Mouse (Mus musculus): Measurements from ENCODE around the gene Ak9.

Gene Ak9

GRCm38 (mm10) chr10:41303639-41304444 is at the start of gene Ak9:
Gene Ak9 (plus strand): TSS chr10:41303980.
- in situ Hi-C loops (cut with MboI; ENCODE audit: unreplicated experiment in 2 of 2): loop anchor here (5.0 to 10.0 kb wide), 8 partner anchors 73 to 1049 kb away; partner anchors contain the start of genes Cdc40 (in 1 of the 2), Gtf3c6 (in 1 of the 2) and Wasf1 (in 1 of the 2)

- in situ Hi-C loops (cut with MboI; ENCODE audit: unreplicated experiment in 2 of 2): no loop called here
Observed at GRCm38 (mm10) chr10:41260243-41261006, 43.4 kb upstream of the Ak9 start.

GRCm38 (mm10) chr10:41261218-41261617 is 42.6 kb upstream of the Ak9 start:
- in situ Hi-C loops (cut with MboI; ENCODE audit: unreplicated experiment in 2 of 2): no loop called here

DNA sequence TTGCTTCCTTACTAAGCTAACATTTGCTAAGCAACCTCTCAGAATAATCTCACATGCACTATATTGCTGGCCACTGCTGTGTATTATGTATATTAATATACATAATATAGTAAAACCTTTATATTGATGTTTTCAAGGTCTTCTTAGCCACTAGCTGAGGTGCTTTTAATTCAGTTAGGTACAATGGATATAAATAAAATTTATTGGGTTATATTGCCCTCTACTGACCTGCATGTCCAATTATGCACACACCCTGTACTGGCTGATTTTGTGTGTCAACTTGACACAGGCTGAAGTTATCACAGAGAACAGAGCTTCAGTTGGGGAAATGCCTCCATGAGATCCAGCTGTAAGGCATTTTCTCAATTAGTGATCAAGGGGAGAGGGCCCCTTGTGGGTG is 41.9 kb upstream of the Ak9 start:
- in situ Hi-C loops (cut with MboI; ENCODE audit: unreplicated experiment in 2 of 2): no loop called here

DNA sequence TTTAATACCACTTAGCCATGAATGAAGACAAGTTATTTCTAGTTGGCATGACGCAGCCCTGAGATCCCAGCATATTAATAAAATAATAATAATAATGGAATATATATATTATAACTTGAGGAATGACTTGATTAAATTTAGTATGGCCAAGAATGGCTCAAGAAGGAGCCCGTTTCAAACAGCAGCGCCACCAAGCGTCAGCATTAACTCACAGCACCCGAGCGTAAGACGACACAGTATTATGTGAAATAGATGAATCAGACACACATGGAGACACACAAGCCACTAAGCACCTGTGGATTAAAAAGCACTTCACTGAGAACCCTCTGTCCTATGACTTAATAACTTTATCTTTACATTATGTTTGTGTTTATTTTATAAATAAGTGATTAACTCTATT is 31.9 kb upstream of the Ak9 start:
- in situ Hi-C loops (cut with MboI; ENCODE audit: unreplicated experiment in 2 of 2): loop anchor here in 1 of 2 experiments (10.0 kb wide), 2 partner anchors 267 to 617 kb away; no protein-coding TSS in a partner anchor

GRCm38 (mm10) chr10:41274871-41275270 is 28.9 kb upstream of the Ak9 start:
- in situ Hi-C loops (cut with MboI; ENCODE audit: unreplicated experiment in 2 of 2): loop anchor here (10.0 to 25.0 kb wide), 4 partner anchors 270 to 1213 kb away; partner anchors contain the start of gene Gtf3c6 (in 1 of the 2)

DNA sequence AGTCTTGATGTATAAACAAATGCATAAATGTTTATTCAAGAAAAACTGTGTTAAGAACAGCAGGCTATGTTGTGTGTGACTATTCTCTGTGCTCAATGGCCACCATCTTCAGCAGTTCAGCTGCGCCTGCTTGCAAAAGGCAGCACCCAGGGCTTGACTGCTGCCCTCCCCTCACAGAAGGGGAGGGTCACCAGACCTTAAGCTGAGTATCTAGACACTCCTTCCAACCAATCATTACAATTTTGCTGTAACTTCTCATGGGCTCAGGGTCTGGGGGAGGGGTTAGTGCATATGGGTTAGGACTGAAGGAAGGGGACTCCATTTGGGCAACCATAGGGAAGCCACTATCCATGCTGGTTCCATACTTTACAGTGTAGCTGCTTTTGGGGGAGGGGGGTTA is 25.0 kb upstream of the Ak9 start:
- in situ Hi-C loops (cut with MboI; ENCODE audit: unreplicated experiment in 2 of 2): loop anchor here (10.0 to 25.0 kb wide), 4 partner anchors 274 to 1217 kb away; partner anchors contain the start of gene Gtf3c6 (in 1 of the 2)

GRCm38 (mm10) chr10:41280177-41280576 is 23.6 kb upstream of the Ak9 start:
- in situ Hi-C loops (cut with MboI; ENCODE audit: unreplicated experiment in 2 of 2): loop anchor here in 1 of 2 experiments (10.0 to 25.0 kb wide), 3 partner anchors 275 to 1218 kb away; partner anchors contain the start of gene Gtf3c6

GRCm38 (mm10) chr10:41280796-41281195 is 23.0 kb upstream of the Ak9 start:
- in situ Hi-C loops (cut with MboI; ENCODE audit: unreplicated experiment in 2 of 2): loop anchor here in 1 of 2 experiments (10.0 to 25.0 kb wide), 3 partner anchors 276 to 1218 kb away; partner anchors contain the start of gene Gtf3c6

- in situ Hi-C loops (cut with MboI; ENCODE audit: unreplicated experiment in 2 of 2): loop anchor here in 1 of 2 experiments (10.0 to 25.0 kb wide), 3 partner anchors 277 to 1220 kb away; partner anchors contain the start of gene Gtf3c6
Observed at GRCm38 (mm10) chr10:41282086-41282485, 21.7 kb upstream of the Ak9 start.

GRCm38 (mm10) chr10:41287618-41288017 is 16.2 kb upstream of the Ak9 start:
- in situ Hi-C loops (cut with MboI; ENCODE audit: unreplicated experiment in 2 of 2): loop anchor here in 1 of 2 experiments (10.0 to 25.0 kb wide), 3 partner anchors 283 to 1225 kb away; partner anchors contain the start of gene Gtf3c6

DNA sequence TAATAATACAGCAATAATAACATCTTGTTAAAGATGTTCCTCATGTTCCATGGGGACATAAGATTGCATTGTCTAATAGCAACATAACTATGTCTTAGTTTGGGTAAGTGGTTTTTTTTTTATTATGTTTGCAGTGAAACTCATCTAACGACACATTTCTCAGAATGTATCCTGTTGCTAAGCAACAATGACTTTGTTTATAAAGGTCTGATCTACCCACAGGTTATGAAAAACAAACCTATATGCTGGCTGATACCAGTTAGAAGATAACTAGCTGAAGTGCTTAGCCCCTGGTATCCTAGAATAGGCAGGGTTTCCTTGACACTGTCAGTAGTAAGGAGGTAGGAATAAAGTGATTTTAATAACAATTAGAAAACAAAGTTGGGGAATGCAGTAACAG is 15.7 kb upstream of the Ak9 start:
- in situ Hi-C loops (cut with MboI; ENCODE audit: unreplicated experiment in 2 of 2): loop anchor here in 1 of 2 experiments (10.0 to 25.0 kb wide), 3 partner anchors 283 to 1226 kb away; partner anchors contain the start of gene Gtf3c6

GRCm38 (mm10) chr10:41288771-41289415 is 14.9 kb upstream of the Ak9 start:
- in situ Hi-C loops (cut with MboI; ENCODE audit: unreplicated experiment in 2 of 2): loop anchor here in 1 of 2 experiments (10.0 to 25.0 kb wide), 3 partner anchors 284 to 1227 kb away; partner anchors contain the start of gene Gtf3c6

- in situ Hi-C loops (cut with MboI; ENCODE audit: unreplicated experiment in 2 of 2): loop anchor here in 1 of 2 experiments (10.0 to 25.0 kb wide), 3 partner anchors 394 to 1229 kb away; partner anchors contain the start of gene Gtf3c6
Observed at GRCm38 (mm10) chr10:41291021-41291420, 12.8 kb upstream of the Ak9 start.

DNA sequence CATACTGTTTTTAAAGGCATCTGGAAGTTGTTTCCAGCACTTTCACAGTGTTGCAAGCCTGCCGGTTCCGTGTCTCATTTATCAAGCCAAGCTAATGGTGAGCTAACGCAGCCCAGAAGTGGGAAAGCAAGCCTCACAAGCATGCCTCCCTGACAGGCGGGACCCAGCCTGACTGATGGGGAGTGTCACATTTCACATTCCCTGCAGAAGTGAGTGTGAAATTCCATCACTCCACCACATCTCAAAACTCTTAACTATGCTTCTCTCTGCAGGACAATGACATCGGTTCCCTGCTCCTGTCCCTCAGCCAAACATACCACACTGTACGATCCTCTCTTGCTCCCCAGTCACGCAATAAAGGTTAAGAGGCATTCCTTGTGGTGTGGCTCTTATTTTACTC is 10.8 kb upstream of the Ak9 start:
- in situ Hi-C loops (cut with MboI; ENCODE audit: unreplicated experiment in 2 of 2): loop anchor here in 1 of 2 experiments (10.0 to 25.0 kb wide), 3 partner anchors 392 to 1231 kb away; partner anchors contain the start of gene Gtf3c6

- in situ Hi-C loops (cut with MboI; ENCODE audit: unreplicated experiment in 2 of 2): loop anchor here in 1 of 2 experiments (10.0 to 25.0 kb wide), 3 partner anchors 390 to 1232 kb away; partner anchors contain the start of gene Gtf3c6
Observed at GRCm38 (mm10) chr10:41294734-41295133, 9.0 kb upstream of the Ak9 start.

GRCm38 (mm10) chr10:41295145-41295544 is 8.6 kb upstream of the Ak9 start:
- in situ Hi-C loops (cut with MboI; ENCODE audit: unreplicated experiment in 2 of 2): loop anchor here in 1 of 2 experiments (10.0 to 25.0 kb wide), 3 partner anchors 390 to 1233 kb away; partner anchors contain the start of gene Gtf3c6

DNA sequence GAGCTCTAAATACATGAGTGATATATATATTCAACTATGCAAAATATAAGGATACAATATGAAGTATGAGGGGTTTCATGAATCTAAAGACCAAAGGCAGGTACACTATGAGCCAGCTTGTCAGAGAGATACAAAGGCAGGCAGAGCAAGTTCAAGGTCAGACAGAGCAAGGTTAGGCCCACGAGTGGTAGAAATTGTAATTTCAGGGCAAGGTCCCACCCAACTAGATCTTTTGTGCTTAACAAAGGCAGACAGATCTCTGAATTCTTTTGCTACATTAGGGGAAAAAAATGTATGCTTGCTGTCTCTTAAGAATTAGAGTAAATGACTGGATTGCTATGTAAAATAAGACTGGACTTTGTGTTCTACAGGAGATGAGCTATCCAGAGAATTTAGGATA is 3.6 kb upstream of the Ak9 start:
- in situ Hi-C loops (cut with MboI; ENCODE audit: unreplicated experiment in 2 of 2): loop anchor here (5.0 to 10.0 kb wide), 8 partner anchors 77 to 1045 kb away; partner anchors contain the start of genes Cdc40 (in 1 of the 2), Gtf3c6 (in 1 of the 2) and Wasf1 (in 1 of the 2)
